Mouse (Mus musculus) 416B (cell line): Measurements from ENCODE around the gene Gab2.

Experiments
- DNase-seq: peaks from one replicate; pipeline ENCODE4 v3.0.0; 2011; ENCODE audit warnings: low read depth

Gab2 gene

GRCm38 (mm10) chr7:97081242-97081958, at the start of gene Gab2:
Gab2 (plus strand) TSS chr7:97081586.
- DNase-seq, result peak; percentile 82

GRCm38 (mm10) chr7:97032412-97032811, 49.0 kb upstream of the Gab2 start:
- DNase-seq, result no peak

DNA sequence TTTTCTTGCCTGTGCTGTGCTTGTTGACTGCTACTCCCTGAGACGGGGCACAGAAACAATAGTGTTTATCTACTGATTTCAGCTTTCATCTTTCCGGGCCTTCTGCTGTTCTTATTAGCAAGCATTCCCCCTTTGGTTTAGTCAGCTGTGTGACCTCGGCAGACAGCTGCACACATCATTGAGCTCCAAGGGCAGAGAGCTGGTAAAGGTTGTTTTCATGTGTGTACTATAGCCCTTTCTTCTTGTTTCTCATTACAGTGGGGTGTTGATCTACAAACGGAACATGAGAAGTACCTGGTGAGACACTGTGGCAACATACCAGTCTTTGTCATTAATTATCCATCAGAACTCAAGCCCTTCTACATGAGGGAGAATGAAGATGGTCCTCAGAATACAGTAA, 41.7 kb upstream of the Gab2 start:
- no peak for DNase-seq

DNA sequence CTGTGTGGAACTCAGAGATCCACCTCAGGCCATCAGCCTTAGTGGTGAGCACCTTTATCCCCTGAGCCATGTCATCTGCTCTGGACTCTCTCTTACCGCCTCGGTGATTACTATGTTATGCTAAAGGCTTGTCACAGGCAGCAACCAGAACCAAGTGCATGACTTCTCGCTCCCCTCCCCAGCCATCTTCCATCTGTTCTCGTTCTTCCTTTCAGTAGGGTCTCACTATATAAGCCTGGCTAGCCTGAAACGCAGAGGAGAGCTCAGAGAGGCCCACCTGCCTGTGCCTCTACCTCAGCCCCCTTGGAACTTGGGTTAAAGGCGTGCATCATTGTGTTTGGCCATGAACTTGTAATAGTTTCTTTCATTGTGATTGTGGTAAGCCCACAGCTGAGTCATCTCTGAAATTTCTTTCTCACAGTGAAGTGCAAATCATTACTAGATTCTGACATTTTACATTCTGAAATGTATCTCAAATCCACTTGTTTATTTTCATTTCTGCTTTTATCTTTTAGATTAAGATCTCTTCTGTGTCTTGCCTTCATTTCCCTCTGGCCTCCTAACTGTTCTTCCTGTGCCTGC, 39.4 kb upstream of the Gab2 start:
- peak; percentile 24 for DNase-seq

DNA sequence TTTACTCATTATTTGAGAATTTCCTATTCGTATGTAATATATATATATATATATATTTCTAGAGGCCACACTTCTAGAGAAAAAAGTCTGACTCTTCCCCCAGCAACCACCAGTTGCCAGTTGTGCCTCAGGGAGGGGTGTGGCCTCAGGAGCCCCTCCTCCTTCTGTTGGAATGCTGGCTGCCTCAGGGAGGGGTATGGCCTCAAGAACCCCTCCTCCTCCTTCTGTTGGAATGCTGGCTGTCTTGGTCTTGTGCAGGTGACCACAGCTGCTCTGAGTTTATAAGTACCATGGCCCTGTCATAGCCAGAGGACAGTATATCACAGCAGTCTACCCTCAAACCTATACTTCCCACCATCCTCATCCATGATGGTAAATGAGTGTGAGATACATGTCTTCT, 38.4 kb upstream of the Gab2 start:
- DNase-seq, result no peak

- DNase-seq, result no peak
Measured at GRCm38 (mm10) chr7:97060966-97061365, 20.4 kb upstream of the Gab2 start.

GRCm38 (mm10) chr7:97071512-97071911, 9.9 kb upstream of the Gab2 start:
- DNase-seq, result no peak

DNA sequence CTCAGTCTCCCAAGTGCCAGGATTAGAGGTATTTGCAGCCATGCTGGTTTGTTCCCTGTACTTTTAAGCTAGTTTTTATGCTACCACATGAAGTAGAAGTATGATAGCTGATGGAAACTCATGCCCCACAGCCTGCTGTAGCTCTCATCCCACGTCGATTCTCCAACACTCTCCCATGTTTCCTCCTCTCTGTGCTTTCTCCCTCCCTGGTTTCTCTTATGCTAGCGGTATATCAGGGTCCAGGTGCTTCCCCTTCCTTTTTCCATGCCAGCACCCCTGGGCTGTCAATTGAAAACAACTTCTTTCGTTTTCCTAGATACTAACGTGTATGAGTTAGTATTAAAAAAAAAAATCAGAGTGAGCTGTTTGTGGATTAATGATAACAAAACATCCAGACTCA, 9.3 kb upstream of the Gab2 start:
- DNase-seq, result no peak

DNA sequence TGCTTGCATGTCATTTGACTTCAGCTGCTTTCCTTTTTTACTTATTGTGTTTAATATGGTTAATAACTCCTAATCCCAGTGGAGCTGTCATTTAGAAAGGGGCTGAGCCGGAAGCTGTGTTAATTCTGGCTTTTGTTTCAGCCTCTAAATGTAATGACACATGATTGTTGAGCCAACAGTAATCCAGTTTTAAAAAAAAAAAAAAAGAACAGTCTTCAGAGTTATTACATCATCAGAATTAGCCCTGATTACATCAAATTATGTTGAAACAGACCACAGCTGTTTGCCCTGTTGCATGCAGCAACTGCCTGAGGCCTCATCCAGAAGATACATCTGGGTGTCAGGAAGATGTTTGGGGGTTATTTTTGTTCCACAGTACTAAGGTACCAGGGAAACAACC, 6.4 kb upstream of the Gab2 start:
- peak; percentile 71 for DNase-seq

DNA sequence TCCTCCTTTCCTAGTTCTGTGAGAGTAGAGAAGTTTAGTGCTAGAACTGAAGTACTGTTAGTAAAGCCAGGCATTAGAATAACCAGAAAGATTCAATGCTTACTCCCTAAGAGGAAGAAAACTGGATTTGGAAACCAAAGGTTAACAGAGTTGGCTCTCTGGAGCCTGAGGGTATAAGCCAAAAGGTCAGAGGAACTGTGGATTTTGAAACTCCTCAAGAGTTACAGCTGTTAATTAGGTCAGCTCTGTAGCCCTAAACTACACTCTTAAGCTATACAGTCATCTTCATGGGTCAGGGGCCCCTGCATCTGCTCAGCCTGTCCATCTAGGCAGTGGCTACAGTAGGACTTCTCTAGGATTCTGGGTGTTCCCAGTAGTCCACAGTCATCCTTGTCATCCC, 4.4 kb upstream of the Gab2 start:
- DNase-seq, result no peak

DNA sequence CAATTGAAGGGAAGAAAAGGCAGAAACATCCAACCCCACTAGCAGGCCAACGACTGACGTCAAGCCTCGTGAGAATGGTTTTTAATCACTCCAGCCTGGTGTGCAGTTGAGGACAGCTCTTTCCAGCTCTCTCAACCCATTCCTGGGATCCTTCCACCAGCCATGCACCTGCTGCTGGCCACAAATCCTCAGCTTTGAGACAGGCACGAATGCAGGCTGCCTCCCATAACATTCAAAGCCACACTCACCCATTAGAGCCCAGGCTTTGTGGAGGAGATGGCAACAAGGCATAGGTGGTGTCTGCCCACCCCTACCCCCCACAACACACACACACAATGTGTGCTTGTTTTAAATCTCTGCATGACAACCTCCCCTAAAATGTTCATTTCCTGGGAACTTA, 2.7 kb upstream of the Gab2 start:
- DNase-seq, result no peak

DNA sequence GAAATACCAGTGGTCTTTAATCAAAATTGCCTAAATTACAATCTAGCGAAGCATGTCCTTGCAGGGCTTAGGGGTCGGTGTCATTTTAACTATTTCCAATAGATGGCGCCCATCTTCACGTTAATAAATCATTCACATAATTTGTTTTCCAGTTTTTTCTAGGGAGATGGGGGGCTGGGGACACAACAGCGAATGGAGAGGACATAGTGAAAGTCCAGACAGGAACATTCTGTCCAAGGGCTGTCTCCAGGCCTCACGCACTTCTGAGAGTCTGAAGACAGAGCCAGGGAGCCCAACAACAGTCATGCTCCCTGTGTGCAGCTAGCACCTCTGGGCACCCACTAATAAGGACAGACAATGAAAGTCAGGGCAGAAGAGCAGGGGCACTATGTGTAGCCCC, 2.2 kb upstream of the Gab2 start:
- peak; percentile 83 for DNase-seq

DNA sequence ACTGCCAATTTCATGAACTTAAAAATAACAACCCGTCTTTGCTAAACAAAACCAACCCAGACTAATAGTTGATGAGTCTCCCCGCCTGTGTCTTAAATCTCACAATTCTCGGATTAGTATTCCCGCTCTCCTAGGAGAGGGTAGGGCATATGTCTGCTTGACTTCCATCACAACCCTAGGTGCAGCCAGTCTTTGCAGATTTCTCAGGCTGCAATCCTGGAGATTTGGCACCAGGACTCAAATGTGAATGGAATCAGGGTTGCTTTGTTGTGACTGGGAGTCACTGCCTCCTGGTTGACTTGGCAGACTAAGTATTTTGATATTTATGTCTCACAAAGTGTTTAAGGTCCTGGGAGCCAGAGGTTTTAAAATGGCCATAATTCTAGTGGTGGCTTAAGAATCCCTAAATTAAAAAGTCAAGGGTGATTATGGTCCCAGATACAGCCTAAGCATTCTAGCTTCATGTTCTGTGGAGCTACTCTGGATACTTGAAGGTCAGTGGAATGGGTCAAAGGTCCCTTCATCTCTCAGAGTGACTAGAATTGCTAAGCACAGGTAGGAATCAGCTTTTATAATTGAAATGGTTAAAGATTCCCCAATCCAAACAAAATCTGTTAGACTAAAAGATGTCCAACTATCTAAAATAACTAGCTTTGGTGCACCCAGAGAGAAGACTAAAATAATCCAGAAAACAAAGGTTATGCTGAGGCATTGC, 1.6 kb upstream of the Gab2 start:
- peak; percentile 13 for DNase-seq

- no peak for DNase-seq
Measured at GRCm38 (mm10) chr7:97080621-97081241, 655 bp upstream of the Gab2 start.

GRCm38 (mm10) chr7:97081959-97082218, 503 bp downstream of the Gab2 start:
- DNase-seq, result no peak

- DNase-seq, result peak; percentile 95
Measured at GRCm38 (mm10) chr7:97082219-97083101, 1.1 kb downstream of the Gab2 start.

DNA sequence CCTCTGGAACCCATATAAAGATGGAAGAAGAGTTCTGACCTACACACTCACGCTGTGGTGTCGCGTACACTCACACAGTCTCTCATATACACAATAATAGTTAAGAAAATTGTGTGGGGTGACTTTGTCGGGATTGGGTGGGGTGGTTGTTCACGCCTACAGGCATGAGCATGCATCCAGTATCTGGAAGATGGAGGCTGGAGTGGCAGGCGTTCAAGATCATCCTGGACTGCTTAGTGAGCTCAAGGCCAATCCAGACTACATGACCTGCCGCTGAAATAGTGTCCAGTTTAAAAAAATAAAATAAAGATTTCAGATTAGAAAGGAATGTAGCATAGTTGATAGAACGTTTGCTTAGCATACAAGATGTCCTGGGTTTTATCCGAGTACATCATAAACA, 2.2 kb downstream of the Gab2 start:
- no peak for DNase-seq

DNA sequence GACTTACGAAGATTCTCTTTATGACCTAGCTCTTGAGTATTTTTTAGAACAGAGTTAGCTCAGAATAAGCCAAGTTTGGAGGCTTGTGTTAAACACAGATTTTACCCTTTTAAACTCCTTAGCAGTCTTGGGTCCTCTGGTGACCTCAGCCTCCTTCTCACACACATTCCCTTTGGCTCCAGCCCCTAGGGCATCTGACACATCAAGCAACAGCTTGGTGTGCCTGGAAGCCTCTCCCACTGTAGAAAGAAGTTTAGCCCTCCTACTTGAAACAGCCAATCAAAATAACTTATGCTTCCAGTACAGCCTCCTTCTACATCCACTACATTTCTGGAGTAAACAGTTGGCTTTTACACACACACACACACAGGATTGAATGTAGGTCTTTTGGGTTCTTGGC, 2.8 kb downstream of the Gab2 start:
- no peak for DNase-seq

DNA sequence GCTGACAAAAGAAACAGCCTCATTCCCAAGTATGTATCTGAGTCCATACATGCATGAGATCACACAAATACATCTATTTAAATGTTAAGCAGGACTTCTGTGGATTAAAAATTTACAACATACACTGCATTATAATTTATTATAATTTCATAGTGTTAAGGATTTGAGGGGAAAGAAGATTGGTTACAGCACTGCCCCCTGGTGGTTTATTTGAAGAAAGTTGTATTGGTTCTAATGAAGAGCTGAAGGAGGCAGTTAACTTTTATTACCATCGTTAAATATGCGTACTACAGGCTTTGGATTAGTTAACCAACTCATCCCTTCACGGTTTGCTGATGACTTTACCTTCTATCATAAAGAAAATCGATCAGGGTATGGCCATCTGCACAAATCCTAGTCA, 3.9 kb downstream of the Gab2 start:
- peak; percentile 76 for DNase-seq

DNA sequence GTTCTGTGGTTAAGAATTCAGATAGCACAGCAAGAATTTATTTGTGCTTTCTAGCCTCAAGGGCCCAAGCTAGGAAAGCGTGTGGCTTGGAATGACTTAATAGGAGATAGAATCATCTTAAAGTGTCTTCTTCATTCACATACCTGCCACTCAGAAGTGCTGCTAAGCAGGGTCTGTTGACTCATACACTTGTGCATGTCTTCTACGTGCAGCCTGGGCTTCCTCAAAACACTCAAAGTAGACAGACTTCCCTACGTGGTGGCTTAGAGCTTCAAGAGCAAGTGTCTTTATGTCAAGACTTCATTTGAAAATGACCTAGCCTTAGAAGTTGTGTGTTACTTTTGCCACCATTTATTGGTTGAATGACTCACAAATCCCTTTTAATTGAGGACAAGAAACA, 12.9 kb downstream of the Gab2 start:
- DNase-seq, result peak; percentile 71

- peak; percentile 43 for DNase-seq
Measured at GRCm38 (mm10) chr7:97108119-97108518, 26.7 kb downstream of the Gab2 start.

- DNase-seq, result no peak
Measured at GRCm38 (mm10) chr7:97128949-97129348, 47.6 kb downstream of the Gab2 start.
